22 mouse cellular contexts compared by ENCODE assay signal in genomic region chr12:110235908-110236307, GRCm38 (mm10). TPM values are rescaled to one million over a fixed set of nuclear protein-coding genes. Genes with fewer than 3 reads are reported as not detected.
"Had no signal": no experiment of that assay in that cellular context is flagged by ENCODE, and none has a peak within 500 bp of the region (broad histone marks: within the 10 kb centered on the region; RNA-seq: fewer than 3 reads in every experiment).

No protein-coding gene starts in this region.

- H3K9me3 ChIP-seq: limb, embryonic 12.5 days; limb, embryonic 15.5 days; midbrain, embryonic 13.5 days; neural tube, embryonic 12.5 days; neural tube, embryonic 15.5 days; stomach, embryonic 15.5 days had no signal

- H3K4me1 ChIP-seq: neural tube, embryonic 12.5 days; stomach, embryonic 15.5 days had no signal

- H3K4me2 ChIP-seq: limb, embryonic 12.5 days; limb, embryonic 15.5 days; liver, embryonic 11.5 days; lung, embryonic 14.5 days; midbrain, embryonic 13.5 days; neural tube, embryonic 12.5 days; neural tube, embryonic 15.5 days; stomach, embryonic 15.5 days had no signal

- H3K27me3 ChIP-seq: neural tube, embryonic 12.5 days; neural tube, embryonic 15.5 days had no signal

- DNase-seq: layer of hippocampus, postnatal 36 days; left cerebral cortex, postnatal 4 days; liver, postnatal 0 days; lung, embryonic 14.5 days; right cerebral cortex, adult 18-20 months; right cerebral cortex, postnatal 25 days; spleen, adult 18-20 months; thymus, adult 18-20 months; thymus, postnatal 36 days had no signal

- H3K27ac ChIP-seq: left cerebral cortex, adult 2 months; limb, embryonic 12.5 days; limb, embryonic 15.5 days; liver, embryonic 14.5 days; macrophage; midbrain, embryonic 13.5 days; neural tube, embryonic 12.5 days; neural tube, embryonic 15.5 days; stomach, embryonic 15.5 days had no signal

- H3K9ac ChIP-seq: limb, embryonic 12.5 days; limb, embryonic 15.5 days; liver, embryonic 14.5 days; liver, postnatal 0 days; lung, embryonic 14.5 days; midbrain, embryonic 13.5 days; neural tube, embryonic 12.5 days; neural tube, embryonic 15.5 days; stomach, embryonic 15.5 days had no signal

- ATAC-seq: intestine, postnatal 0 days; liver, postnatal 0 days; lung, postnatal 0 days; midbrain, embryonic 13.5 days had no signal

- H3K4me3 ChIP-seq: left cerebral cortex, adult 2 months; limb, embryonic 12.5 days; limb, embryonic 15.5 days; midbrain, embryonic 13.5 days; neural tube, embryonic 12.5 days; neural tube, embryonic 15.5 days; stomach, embryonic 15.5 days had no signal

- H3K36me3 ChIP-seq: limb, embryonic 12.5 days; limb, embryonic 15.5 days; midbrain, embryonic 13.5 days; neural tube, embryonic 12.5 days; neural tube, embryonic 15.5 days; stomach, embryonic 15.5 days had no signal

RNA-seq across cellular contexts. Expression of gene Dio3, which starts 43.0 kb away (rescaled TPM):
- total RNA-seq: megakaryocyte, adult 5-6 weeks had no signal
- polyA plus RNA-seq: liver, embryonic 11.5 days; macrophage had no signal
